Mouse (Mus musculus): ENCODE measurements around the gene Med12l. TPM values are rescaled to one million over a fixed set of nuclear protein-coding genes. Genes with fewer than 3 reads are reported as not detected.

The Med12l gene
- total RNA-seq, 1 experiment from 2014 or later = 14.4 TPM

GRCm38 (mm10) chr3:59191674-59192073 lies 186.0 kb downstream of the Med12l start:
- DNase-seq = no peak

DNA sequence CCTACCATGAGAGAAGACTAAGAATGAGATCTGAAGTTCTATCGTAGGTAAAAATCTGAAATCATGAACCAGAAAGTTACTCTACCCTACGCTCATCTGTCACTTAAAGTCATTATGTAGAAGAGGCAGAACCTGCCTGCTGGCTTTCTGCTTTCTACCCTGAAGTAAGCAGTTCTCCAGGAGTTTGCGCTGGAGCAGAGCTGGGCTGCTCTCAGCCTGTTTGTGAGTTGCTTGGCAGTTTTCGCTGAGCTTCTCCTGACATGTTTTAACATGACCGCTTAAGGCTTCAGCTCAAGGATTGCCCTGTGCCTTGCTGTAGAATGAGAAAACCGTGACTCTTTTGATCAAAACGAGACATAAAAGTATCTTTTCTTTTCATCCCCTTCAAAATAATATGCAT lies 188.5 kb downstream of the Med12l start:
- no peak for DNase-seq

DNA sequence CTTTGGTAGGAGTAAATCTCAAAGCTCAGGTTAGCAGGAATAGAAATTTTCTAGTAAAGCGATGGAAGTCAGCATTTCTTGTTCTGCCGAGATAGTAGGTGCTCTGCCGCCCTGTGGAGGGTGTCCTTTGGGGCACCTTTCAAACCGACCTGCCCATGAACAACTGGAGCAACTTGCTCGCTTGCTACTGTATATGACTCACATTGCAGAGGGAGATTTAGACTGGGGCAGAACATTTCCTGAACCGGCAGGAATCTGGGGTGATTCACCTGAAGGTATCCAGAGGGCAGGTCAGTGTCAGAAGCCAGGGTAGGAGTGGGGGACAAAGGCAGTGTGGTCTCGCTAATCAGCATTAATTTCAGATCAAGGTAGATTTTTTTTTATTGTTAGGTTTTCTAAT lies 189.3 kb downstream of the Med12l start, which contains the start of gene Gpr87:
TSS of gene Gpr87 (minus strand) at position 167 of the 400 bp plus-strand sequence.
- DNase-seq = no peak

DNA sequence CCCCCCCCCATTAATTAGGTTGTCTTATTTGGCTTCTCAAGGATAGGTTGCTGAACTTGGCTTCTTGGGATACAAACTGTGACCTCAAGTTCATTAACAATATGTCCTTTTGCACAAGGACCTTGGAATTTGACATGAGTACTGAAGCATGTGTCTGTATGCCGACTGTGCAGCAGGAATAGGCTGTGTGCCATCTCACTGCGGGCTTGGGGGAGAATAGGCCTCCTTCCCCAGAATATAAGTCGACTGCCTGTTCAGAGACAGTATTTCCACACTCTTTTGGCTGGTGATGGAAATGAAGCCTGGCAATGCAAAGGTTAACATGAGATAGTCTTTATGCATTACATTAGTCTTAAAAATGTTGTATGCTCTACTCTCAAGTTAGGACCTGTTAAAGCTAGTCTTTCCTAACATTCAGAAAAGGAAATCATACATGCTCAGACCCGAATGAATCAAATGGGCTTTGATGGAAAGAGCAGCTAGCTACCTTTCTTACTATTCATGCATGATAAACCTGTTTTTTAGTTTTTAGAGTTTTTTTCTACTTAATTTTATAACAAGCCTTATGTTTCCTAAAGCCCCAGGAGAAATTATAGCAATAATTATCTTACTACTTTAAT lies 191.8 kb downstream of the Med12l start:
- no peak for DNase-seq

- no peak for DNase-seq
Measured at GRCm38 (mm10) chr3:59203802-59204520, 198.3 kb downstream of the Med12l start.

- DNase-seq = no peak
Measured at GRCm38 (mm10) chr3:59204719-59205503, 199.3 kb downstream of the Med12l start.

GRCm38 (mm10) chr3:59205941-59206340 lies 200.3 kb downstream of the Med12l start:
- DNase-seq = no peak

DNA sequence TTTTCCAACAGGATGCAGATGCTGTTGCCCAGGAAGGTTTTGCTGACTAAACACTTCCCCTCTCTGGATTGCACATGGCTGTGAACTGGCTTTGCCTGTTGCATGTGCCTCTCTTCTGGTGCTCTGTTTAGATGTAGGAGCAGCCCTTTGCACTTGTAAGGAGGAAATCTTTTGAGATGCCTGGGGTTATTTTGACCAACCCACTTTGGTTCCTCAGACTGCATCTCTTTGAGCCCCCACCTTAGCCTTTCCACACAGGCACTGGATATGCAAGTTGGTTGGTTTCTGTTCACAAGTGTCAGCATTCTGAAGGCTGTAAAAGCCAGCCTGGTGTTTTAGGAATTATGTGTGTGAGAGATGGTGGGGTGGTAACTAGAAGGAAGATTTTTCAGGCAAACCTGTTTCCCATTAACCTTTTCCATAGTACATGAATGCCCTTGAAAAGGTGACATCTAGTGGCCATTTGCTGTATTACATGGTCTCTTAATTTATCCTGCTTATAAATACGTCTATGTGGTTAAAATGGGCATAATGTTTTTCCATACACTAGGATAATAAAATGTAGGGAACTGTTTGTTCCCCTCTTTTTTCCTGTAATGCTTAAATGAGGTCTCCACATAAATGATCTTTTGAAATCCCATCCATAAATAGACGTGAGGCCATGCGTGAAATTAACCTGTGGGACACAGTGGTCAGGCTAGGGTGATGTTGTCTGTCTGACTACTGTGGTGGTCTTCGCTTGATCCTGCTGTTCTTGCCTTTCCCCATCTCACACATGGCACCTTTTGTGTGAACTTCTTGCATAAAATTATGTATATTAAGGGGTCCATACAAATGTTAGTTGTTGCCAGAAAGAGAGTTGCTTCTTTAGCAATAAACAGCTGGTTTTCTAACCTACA lies 203.3 kb downstream of the Med12l start:
- no peak for DNase-seq

DNA sequence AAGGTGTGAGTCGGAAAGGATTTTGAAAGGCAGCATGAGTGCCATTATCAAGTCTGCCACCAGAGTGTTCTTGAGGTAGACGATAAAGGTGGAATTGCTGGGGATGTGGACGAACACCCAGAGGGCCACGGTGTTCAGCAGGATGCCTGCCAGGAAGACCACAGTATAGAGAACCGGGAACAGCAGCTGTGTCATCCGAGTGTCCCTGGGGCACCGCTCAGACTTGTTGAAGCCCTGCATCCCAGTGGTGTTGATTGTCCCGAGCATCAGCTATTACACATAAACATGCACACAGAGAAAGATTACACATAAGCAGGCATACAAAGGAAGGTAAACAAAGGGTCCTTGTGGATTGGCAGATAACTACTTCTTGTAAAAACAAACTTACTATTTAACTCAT lies 204.5 kb downstream of the Med12l start:
- no peak for DNase-seq

- DNase-seq = no peak
Measured at GRCm38 (mm10) chr3:59210727-59211126, 205.1 kb downstream of the Med12l start, which contains the start of gene P2ry13. Gene P2ry13 (minus strand): TSS chr3:59210882.

- no peak for DNase-seq
Measured at GRCm38 (mm10) chr3:59211784-59212183, 206.2 kb downstream of the Med12l start.

DNA sequence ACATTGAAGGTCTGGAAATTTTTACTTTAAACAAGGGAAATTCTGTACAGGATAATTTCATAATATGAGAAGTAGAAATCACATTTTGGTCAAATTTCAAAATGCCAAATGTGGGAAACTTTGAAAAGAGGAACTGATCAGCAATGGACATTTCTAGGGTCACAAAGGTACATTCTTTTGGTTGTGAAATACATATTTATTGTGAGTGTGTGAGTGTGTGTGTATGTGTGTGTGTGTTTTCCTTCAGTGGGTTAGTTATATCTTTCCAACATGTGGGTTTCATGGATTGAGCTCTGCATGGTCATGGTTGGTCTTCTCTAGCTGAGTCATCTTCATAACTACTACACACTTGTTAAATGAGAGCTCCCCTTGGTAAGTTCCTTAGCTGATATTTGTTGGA lies 206.8 kb downstream of the Med12l start:
- DNase-seq = no peak

GRCm38 (mm10) chr3:59217211-59217610 lies 211.6 kb downstream of the Med12l start:
- DNase-seq = no peak

DNA sequence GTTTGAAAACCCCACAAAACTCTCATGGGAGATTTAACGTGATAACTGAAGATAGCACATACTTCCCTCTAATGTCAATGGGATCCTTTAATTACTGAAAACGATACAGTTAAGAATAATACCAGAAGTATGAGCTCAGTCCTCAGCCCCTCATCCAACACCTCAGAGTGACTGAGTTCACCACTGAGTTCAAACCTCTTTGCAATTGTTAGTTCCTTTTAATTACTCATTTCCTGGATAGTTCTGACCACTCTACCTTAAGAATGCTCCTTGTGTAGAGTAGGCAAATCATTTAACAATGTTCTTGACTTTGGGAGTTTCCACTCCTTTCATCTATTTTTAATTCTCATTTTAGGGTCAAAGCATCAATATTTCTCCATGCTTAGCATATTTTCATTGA lies 213.7 kb downstream of the Med12l start:
- DNase-seq = no peak

- DNase-seq = no peak
Measured at GRCm38 (mm10) chr3:59222303-59222702, 216.7 kb downstream of the Med12l start.

DNA sequence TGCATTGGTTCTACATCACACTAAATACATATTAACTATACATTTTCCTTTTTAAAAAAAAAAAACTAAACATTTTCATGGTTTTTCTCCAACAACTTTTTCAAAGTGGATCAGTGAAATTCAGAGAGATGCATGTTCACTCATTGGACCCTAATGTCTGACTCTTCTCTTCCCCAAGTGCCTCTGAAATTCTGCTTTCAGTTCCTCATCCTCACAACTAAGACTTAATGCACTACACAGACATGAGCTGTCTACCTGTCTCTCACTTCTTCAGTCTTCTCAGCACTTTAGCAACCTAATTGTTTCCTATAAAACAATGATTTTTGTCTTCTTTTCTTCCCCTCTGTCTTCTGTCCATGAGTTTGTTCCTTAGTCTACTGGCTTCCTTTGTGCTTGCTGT lies 219.8 kb downstream of the Med12l start:
- no peak for DNase-seq

DNA sequence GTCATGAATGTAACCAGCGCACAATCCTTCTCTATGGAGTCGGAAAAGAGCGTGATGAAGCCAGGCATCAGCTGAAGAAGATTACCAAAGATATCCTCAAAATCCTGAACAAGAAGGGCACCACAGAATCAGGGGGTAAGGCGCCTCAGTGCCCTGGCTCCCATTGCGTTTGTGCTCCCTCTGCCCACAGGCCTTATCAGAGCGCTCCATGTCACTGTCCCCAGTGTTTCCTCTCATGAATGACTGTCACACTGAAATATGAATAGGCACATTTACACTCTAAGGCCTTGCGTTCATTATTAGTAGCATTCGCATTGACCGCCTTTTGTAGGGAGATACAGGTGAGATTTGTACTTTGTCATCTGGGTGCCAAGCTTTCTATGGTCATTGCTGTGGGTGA lies 222.1 kb downstream of the Med12l start:
- DNase-seq = no peak

DNA sequence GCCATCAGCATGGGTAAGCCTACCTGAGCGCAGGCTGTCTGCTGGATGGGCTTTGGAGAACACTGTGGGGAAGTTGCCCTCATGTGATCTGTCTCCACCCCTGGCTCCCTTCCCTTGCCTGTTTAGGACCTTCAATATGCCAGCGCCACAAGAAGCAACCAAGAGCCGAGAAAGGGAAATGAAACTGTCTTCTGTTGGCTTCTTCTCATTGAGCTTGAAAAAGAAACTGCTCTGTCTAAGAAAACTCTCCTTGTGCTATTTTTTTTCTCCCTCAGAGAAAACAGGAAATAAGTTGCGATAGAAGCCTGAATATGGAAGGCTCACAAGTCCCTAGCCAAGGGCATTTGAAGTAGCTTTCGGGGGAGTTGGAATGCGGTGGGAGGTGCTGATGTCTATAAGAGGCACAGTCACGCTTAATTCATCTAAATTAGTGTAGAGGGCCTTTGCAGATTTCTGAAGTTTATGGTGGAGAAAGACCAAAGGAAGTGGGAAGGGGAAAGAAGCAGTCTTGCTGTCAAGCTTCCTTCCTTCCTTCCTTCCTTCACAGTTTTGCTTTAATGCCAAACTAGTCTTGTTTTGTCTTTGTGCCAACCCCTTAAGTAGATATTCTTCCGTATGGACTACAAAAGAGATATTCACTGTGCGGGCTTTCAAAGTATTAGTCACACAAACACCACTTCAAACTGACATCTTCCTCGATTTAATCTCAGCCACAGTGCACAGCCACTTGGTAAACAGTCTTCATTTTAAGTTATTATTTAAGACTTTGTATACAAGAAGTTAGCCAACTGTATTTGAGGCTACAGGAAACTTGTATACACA lies 223.3 kb downstream of the Med12l start:
- no peak for DNase-seq

DNA sequence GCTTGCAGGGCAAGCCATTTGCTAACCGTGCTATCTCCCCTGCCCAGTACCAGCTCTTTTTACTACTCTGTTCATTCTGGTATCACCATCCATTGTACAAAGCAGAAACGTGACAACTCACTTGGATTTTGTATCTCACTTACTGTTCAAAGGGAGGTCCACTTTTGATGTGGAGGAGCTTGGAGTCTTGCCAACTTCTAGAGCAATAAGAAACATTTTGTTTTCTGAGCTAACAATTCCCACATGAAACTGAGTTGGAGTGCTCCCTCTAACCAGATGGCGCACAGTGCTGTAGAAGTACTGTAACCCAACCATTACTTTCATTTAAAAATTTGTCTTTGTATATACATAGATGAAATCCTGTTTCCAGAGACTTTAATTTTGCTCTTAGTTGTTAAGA lies 225.3 kb downstream of the Med12l start:
- no peak for DNase-seq

GRCm38 (mm10) chr3:59234878-59235277 lies 229.3 kb downstream of the Med12l start:
- no peak for DNase-seq

DNA sequence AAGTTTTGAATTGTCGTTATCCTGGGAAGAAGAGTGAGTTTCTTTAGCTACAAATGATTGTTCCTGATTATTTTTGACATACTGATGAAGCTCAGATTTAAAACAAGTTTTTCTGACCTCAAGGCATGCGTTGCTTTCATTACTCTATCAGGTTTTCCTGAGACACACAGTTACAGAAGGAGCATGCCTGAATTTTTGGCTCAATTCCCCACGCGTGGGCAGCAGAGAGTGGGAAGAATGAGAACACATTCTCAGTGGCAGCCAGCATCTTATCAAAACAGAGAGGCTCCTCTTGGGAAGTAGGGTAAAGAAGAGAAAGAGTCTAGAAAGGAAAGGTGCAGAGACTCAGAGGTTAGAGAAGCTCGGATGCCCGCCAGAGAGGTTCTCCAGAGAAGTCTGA lies 237.8 kb downstream of the Med12l start:
- no peak for DNase-seq

All from adrenal gland, postnatal 14 days (tissue).